Mouse (Mus musculus): ENCODE results near the gene Lrrc39. TPM values are rescaled to one million over a fixed set of nuclear protein-coding genes. Genes with fewer than 3 reads are reported as not detected.
"Not testable (repeated sequence)": the region's sequence is repeated elsewhere in the genome, so short reads cannot be mapped to it uniquely, and the experiment has no call there.

Lrrc39 gene
- total and polyA plus RNA-seq, 3 experiments = 2.0 to 2.2 TPM; not detected in 1

DNA sequence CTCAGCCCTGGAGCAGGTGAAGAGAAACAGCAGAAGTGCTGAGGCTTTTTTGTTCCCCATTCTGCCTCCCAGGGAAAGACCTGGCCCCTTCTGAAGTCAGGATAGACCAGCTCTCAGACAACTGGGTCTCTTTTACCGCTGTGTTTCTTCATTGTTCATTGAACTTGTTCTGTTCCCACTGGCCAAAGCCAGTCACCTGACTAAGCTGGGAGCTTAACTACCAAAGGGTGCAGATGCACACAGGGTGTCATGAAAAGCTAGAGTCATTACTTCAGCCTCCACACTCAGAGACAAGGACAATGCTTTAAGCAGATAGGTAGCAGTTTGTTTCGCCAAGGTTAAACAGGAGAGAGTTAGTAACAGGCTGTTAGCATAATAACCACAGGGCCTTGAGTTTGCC, 20.7 kb upstream of the Lrrc39 start:
- no peak for DNase-seq (ENCODE audit: low spot score)
- no peak for ATAC-seq (ENCODE audit: extremely low read depth, insufficient number of reproducible peaks, low FRiP score, poor library complexity, severe bottlenecking)
- no peak for TF ChIP-seq POLR2AphosphoS5 (IDR thresholded peaks at IDR 0.05; ENCODE audit: insufficient replicate concordance, low read depth, low read length)
- TF ChIP-seq TAL1 (conservative IDR thresholded peaks at IDR 0.05; ENCODE audit: low read depth, low read length) = no peak
- TF ChIP-seq GATA1 (IDR thresholded peaks at IDR 0.05; ENCODE audit: borderline replicate concordance, low read length) = no peak
- no peak for TF ChIP-seq CTCF (IDR thresholded peaks at IDR 0.05; ENCODE audit: low read depth, low read length)
- TF ChIP-seq GATA2 (IDR thresholded peaks at IDR 0.05; ENCODE audit: borderline replicate concordance, low read depth, low read length) = no peak

DNA sequence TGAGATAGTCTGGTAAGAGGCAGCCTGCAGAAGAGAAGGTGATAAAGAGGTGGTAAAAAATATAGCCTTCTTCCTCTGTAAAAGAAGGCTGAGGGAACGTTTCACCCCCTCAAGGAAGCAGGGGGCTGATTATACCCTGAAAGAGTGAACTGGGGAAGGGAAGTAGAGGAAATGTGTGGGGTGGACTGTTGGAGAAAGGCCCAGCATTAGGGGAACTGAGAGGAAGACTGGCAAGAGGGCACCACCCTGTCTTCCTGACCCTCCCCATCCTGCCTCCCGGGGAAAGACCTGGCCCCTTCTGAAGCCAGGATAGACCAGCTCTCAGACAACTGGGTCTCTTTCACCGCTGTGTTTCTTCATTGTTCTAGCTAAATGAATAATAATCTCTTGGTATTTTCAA, 20.2 kb upstream of the Lrrc39 start:
- H3K4me3 ChIP-seq (ENCODE audit: low read depth, low read length) = no peak overlapping the region
- ATAC-seq (ENCODE audit: extremely low read depth, insufficient number of reproducible peaks, low FRiP score, poor library complexity, severe bottlenecking) (no peak), DNase-seq (ENCODE audit: low spot score) (no peak)
- H3K4me1 ChIP-seq (ENCODE audit: insufficient read depth, low read depth, low read length) = no peaks in the 10 kb centered on the region
- TF ChIP-seq POLR2AphosphoS5 (IDR thresholded peaks at IDR 0.05; ENCODE audit: insufficient replicate concordance, low read depth, low read length) (no peak), TAL1 (conservative IDR thresholded peaks at IDR 0.05; ENCODE audit: low read depth, low read length) (no peak), GATA1 (IDR thresholded peaks at IDR 0.05; ENCODE audit: borderline replicate concordance, low read length) (no peak), CTCF (IDR thresholded peaks at IDR 0.05; ENCODE audit: low read depth, low read length) (no peak), GATA2 (IDR thresholded peaks at IDR 0.05; ENCODE audit: borderline replicate concordance, low read depth, low read length) (no peak)
- H3K36me3 ChIP-seq (replicated peaks) = peaks cover 69% of the 10 kb centered on the region
- no peaks in the 10 kb centered on the region for H3K9me3 ChIP-seq (replicated peaks)
- H3K27me3 ChIP-seq (ENCODE audit: insufficient read depth, low read length) = no peaks in the 10 kb centered on the region

More for the DNA sequence above, 20.7 kb upstream of the Lrrc39 start:
- H3K4me3 ChIP-seq (ENCODE audit: low read depth, low read length) = no peak overlapping the region
- no peaks in the 10 kb centered on the region for H3K4me1 ChIP-seq (ENCODE audit: insufficient read depth, low read depth, low read length)
- no peaks in the 10 kb centered on the region for H3K9me3 ChIP-seq (replicated peaks)
- H3K36me3 ChIP-seq (replicated peaks) = peaks cover 69% of the 10 kb centered on the region
- H3K27me3 ChIP-seq (ENCODE audit: insufficient read depth, low read length) = no peaks in the 10 kb centered on the region

DNA sequence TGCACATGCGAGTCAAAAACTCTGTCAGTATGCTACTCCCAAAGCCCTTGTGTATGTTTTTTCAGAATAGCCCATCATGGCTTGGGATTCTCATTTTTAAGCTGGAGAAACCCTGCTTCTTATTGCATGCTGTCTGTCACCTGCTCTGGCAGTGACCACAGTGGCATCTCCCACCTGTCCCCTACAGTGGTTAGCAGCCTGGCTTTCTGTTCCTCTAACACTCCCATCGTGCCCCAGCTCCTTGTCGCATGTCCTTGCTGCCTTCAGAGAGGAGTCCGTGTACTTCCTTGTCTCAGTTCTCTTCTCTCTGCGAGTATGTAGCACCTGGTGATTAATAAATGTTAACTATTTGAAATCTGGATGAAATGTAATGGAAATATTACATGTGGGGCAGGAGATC, 15.3 kb upstream of the Lrrc39 start:
- H3K36me3 ChIP-seq (replicated peaks) = peaks cover 42% of the 10 kb centered on the region
- H3K4me3 ChIP-seq (ENCODE audit: low read depth, low read length) = no peak overlapping the region
- no peak for TF ChIP-seq GATA1 (IDR thresholded peaks at IDR 0.05; ENCODE audit: borderline replicate concordance, low read length)
- no peak for TF ChIP-seq TAL1 (conservative IDR thresholded peaks at IDR 0.05; ENCODE audit: low read depth, low read length)
- TF ChIP-seq CTCF (IDR thresholded peaks at IDR 0.05; ENCODE audit: low read depth, low read length) = no peak
- TF ChIP-seq POLR2AphosphoS5 (IDR thresholded peaks at IDR 0.05; ENCODE audit: insufficient replicate concordance, low read depth, low read length) = no peak
- TF ChIP-seq GATA2 (IDR thresholded peaks at IDR 0.05; ENCODE audit: borderline replicate concordance, low read depth, low read length) = no peak
- ATAC-seq (ENCODE audit: extremely low read depth, insufficient number of reproducible peaks, low FRiP score, poor library complexity, severe bottlenecking) (no peak), DNase-seq (ENCODE audit: low spot score) (no peak)
- H3K4me1 ChIP-seq (ENCODE audit: insufficient read depth, low read depth, low read length) = no peaks in the 10 kb centered on the region
- peaks cover 5% of the 10 kb centered on the region; the same call in 1 of the 2 replicates for H3K9me3 ChIP-seq (replicated peaks)
- H3K27me3 ChIP-seq (ENCODE audit: insufficient read depth, low read length) = no peaks in the 10 kb centered on the region

DNA sequence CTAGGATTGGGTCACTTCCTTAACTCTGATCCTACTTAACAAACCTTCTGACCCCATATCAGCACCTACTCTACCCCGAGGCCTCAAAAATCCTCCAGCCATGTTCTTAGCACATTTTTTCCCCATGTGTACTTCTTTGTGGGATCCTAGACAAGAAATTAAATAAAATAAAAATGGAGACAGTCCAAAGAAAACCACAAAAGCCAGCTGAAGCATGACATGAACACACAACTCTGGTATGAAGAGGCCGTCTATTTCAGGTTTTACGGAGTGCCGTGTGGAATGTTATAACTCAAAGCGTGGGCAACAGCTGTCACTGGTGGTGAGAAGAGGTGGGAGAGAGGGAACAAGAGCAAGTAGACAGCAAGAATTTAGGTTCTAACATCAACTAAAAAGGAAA, 11.4 kb upstream of the Lrrc39 start:
- DNase-seq (ENCODE audit: low spot score) (no peak), ATAC-seq (ENCODE audit: extremely low read depth, insufficient number of reproducible peaks, low FRiP score, poor library complexity, severe bottlenecking) (no peak)
- no peaks in the 10 kb centered on the region for H3K27me3 ChIP-seq (ENCODE audit: insufficient read depth, low read length)

DNA sequence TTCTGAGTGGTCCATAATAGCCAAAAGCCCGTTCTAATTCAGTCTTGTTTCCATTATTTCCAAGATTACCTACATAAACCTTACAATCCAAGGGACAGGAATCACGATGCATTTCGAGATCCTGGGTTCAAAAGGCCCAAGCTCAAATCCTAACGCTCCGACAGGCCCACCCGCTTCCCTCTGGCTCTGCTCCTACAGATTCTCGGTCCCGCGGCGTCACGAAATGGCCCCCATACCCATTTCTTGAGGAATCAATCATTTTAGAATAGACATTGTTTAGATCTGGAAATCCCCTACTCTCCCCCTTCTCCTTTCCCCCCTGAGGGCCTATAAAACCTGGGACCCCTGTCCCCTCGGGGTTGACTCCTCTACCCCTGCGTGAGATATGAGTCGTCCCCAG, 1.5 kb upstream of the Lrrc39 start:
- ATAC-seq (ENCODE audit: extremely low read depth, insufficient number of reproducible peaks, low FRiP score, poor library complexity, severe bottlenecking); H3K27me3 ChIP-seq (ENCODE audit: insufficient read depth, low read length); H3K4me3 ChIP-seq (ENCODE audit: low read depth, low read length); DNase-seq (ENCODE audit: low spot score); H3K9me3 ChIP-seq (replicated peaks); H3K36me3 ChIP-seq (replicated peaks): not testable (repeated sequence)
- peaks cover 18% of the 10 kb centered on the region for H3K4me1 ChIP-seq (ENCODE audit: insufficient read depth, low read depth, low read length)

More for the DNA sequence above, 11.4 kb upstream of the Lrrc39 start:
- Histone ChIP-seq H3K4me3 (ENCODE audit: low read depth, low read length) (no peak overlapping the region), H3K9me3 (replicated peaks) (peaks cover 5% of the 10 kb centered on the region; the same call in 1 of the 2 replicates), H3K36me3 (replicated peaks) (peaks cover 19% of the 10 kb centered on the region), H3K4me1 (ENCODE audit: insufficient read depth, low read depth, low read length) (no peaks in the 10 kb centered on the region)
- TF ChIP-seq GATA1 (IDR thresholded peaks at IDR 0.05; ENCODE audit: borderline replicate concordance, low read length) (no peak), GATA2 (IDR thresholded peaks at IDR 0.05; ENCODE audit: borderline replicate concordance, low read depth, low read length) (no peak), CTCF (IDR thresholded peaks at IDR 0.05; ENCODE audit: low read depth, low read length) (no peak), POLR2AphosphoS5 (IDR thresholded peaks at IDR 0.05; ENCODE audit: insufficient replicate concordance, low read depth, low read length) (no peak), TAL1 (conservative IDR thresholded peaks at IDR 0.05; ENCODE audit: low read depth, low read length) (no peak)

DNA sequence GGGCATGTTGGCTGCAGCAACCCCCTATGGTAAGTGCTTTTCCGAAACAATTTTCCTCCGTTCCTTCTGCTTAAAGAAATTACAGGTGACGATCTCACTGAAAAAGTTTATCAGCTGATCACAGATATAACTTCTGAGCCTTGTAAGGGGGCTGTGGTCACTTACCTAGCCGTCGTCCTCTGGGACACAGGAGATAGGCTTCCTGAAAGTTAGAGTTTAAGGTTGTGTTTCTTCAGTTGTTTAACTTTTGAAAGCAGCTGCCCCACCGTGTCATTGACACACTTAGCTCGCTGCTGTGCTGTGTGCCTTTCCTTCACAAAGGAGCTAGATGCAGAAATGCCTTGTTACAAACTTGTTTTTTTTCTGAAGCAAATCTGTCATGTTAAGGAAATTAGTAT, 321 bp downstream of the Lrrc39 start:
- Histone ChIP-seq H3K36me3 (replicated peaks) (no peaks in the 10 kb centered on the region), H3K4me1 (ENCODE audit: insufficient read depth, low read depth, low read length) (peaks cover 18% of the 10 kb centered on the region), H3K9me3 (replicated peaks) (peaks cover 3% of the 10 kb centered on the region; the same call in 1 of the 2 replicates), H3K27me3 (ENCODE audit: insufficient read depth, low read length) (no peaks in the 10 kb centered on the region), H3K4me3 (ENCODE audit: low read depth, low read length) (peak overlapping the region; percentile 51; the same call in 1 of the 2 replicates)
- DNase-seq (ENCODE audit: low spot score) (no peak), ATAC-seq (ENCODE audit: extremely low read depth, insufficient number of reproducible peaks, low FRiP score, poor library complexity, severe bottlenecking) (0 out of 2 replicates have a peak, but pooled peaks have one; percentile 22)
- TF ChIP-seq TAL1 (conservative IDR thresholded peaks at IDR 0.05; ENCODE audit: low read depth, low read length) (no peak), CTCF (IDR thresholded peaks at IDR 0.05; ENCODE audit: low read depth, low read length) (no peak), GATA2 (IDR thresholded peaks at IDR 0.05; ENCODE audit: borderline replicate concordance, low read depth, low read length) (no peak), POLR2AphosphoS5 (IDR thresholded peaks at IDR 0.05; ENCODE audit: insufficient replicate concordance, low read depth, low read length) (no peak), GATA1 (IDR thresholded peaks at IDR 0.05; ENCODE audit: borderline replicate concordance, low read length) (no peak)
